In genomic region chr7:72510116-72510515, GRCm38 (mm10) we compare ENCODE assay signal across 21 mouse cellular contexts.
"Had no signal": no experiment of that assay in that cellular context is flagged by ENCODE, and none has a peak within 500 bp of the region (broad histone marks: within the 10 kb centered on the region; RNA-seq: fewer than 3 reads in every experiment).

No protein-coding gene starts in this region.

- H3K27me3 ChIP-seq: liver, embryonic 15.5 days; lung, embryonic 15.5 days; megakaryocyte, embryonic 14.5 days; midbrain, embryonic 13.5 days; midbrain, embryonic 15.5 days; neural tube, embryonic 13.5 days; neural tube, embryonic 15.5 days had no signal

- H3K4me2 ChIP-seq: liver, embryonic 15.5 days; lung, embryonic 15.5 days; midbrain, embryonic 11.5 days; midbrain, embryonic 13.5 days; midbrain, embryonic 15.5 days; neural tube, embryonic 13.5 days; neural tube, embryonic 15.5 days had no signal

- H3K9me3 ChIP-seq: liver, embryonic 15.5 days; lung, embryonic 15.5 days; megakaryocyte, embryonic 14.5 days; midbrain, embryonic 13.5 days; midbrain, embryonic 15.5 days; neural tube, embryonic 13.5 days; neural tube, embryonic 15.5 days had no signal

- H3K9ac ChIP-seq: liver, embryonic 15.5 days; liver, postnatal 0 days; lung, embryonic 15.5 days; midbrain, embryonic 13.5 days; midbrain, embryonic 15.5 days; neural tube, embryonic 13.5 days; neural tube, embryonic 15.5 days had no signal

- ATAC-seq: liver, postnatal 0 days; midbrain, embryonic 13.5 days; midbrain, embryonic 15.5 days had no signal

- H3K36me3 ChIP-seq: liver, embryonic 15.5 days; lung, embryonic 15.5 days; midbrain, embryonic 13.5 days; midbrain, embryonic 15.5 days; neural tube, embryonic 13.5 days; neural tube, embryonic 15.5 days had no signal

- H3K4me3 ChIP-seq: liver, embryonic 15.5 days; lung, embryonic 15.5 days; megakaryocyte, embryonic 14.5 days; midbrain, embryonic 13.5 days; midbrain, embryonic 15.5 days; neural tube, embryonic 13.5 days; neural tube, embryonic 15.5 days had no signal

- DNase-seq: liver, postnatal 0 days; lung, adult 2 months; lung, postnatal 10 days; lung, postnatal 36 days; retina, postnatal 1 day; right cerebral cortex, adult 18-20 months; right cerebral cortex, postnatal 25 days; right cerebral cortex, postnatal 4 days; spleen, adult 18-20 months; thymus, adult 2 months; thymus, postnatal 25 days; thymus, postnatal 4 days had no signal

- H3K27ac ChIP-seq: liver, embryonic 15.5 days; lung, embryonic 15.5 days; macrophage; midbrain, embryonic 13.5 days; midbrain, embryonic 15.5 days; neural tube, embryonic 13.5 days; neural tube, embryonic 15.5 days had no signal

- H3K4me1 ChIP-seq: liver, embryonic 15.5 days; megakaryocyte, embryonic 14.5 days; midbrain, embryonic 13.5 days; midbrain, embryonic 15.5 days; neural tube, embryonic 13.5 days; neural tube, embryonic 15.5 days had no signal
